Mouse (Mus musculus) midbrain, postnatal 0 days (tissue): ENCODE results near the gene Khdc4. TPM values are rescaled to one million over a fixed set of nuclear protein-coding genes. Genes with fewer than 3 reads are reported as not detected.
"Not testable (repeated sequence)": the region's sequence is repeated elsewhere in the genome, so short reads cannot be mapped to it uniquely, and the experiment has no call there.

ENCODE experiments used
- ATAC-seq: fragments of 200-750 bp; cut with Nextera tagmentation; 2 replicates; pipeline ENCODE4 v1.8.0; 2017; ENCODE audit warnings: moderate number of reproducible peaks, mild to moderate bottlenecking, moderate TSS enrichment, moderate library complexity; ENCODE audit not compliant: low FRiP score
- DNase-seq: peaks from one replicate; pipeline ENCODE4 v3.0.0-alpha.2; 2015; ENCODE audit warnings: low spot score
- H3K27ac ChIP-seq: fragments of 300-500 bp; sonication (generic); 2 replicates; pipeline ENCODE4 v1.5.1; 2014; ENCODE audit warnings: low read depth, mild to moderate bottlenecking, low read length, mixed read lengths
- H3K27me3 ChIP-seq: fragments of 300-500 bp; sonication (generic); 2 replicates; pipeline ENCODE4 v1.6.1; 2014; ENCODE audit warnings: low read length, control low read depth, mixed read lengths; ENCODE audit not compliant: insufficient read depth
- H3K36me3 ChIP-seq: fragments of 300-500 bp; sonication (generic); 2 replicates; pipeline ENCODE4 v1.6.1; 2014; ENCODE audit warnings: low read length, control low read depth, mixed read lengths; ENCODE audit not compliant: insufficient read depth
- H3K4me1 ChIP-seq: fragments of 300-500 bp; sonication (generic); 2 replicates; pipeline ENCODE4 v1.6.1; 2014; ENCODE audit warnings: mild to moderate bottlenecking, control low read depth, antibody characterized with exemption, low read length, mixed read lengths; ENCODE audit not compliant: insufficient read depth
- H3K4me2 ChIP-seq: fragments of 300-500 bp; sonication (generic); 2 replicates; pipeline ENCODE4 v1.6.1; 2014; ENCODE audit warnings: low read depth, mild to moderate bottlenecking, low read length, mixed read lengths; ENCODE audit not compliant: poor library complexity, severe bottlenecking
- H3K4me3 ChIP-seq: fragments of 300-500 bp; sonication (generic); 2 replicates; pipeline ENCODE4 v1.5.1; 2014; ENCODE audit warnings: low read depth, mild to moderate bottlenecking, low read length, moderate library complexity
- H3K9ac ChIP-seq: fragments of 300-500 bp; sonication (generic); replicated peaks from 2 replicates; pipeline ENCODE4 v1.6.1; 2014; ENCODE audit warnings: mild to moderate bottlenecking, low read length, moderate library complexity, mixed read lengths; ENCODE audit not compliant: poor library complexity, severe bottlenecking
- H3K9me3 ChIP-seq: fragments of 300-500 bp; sonication (generic); 2 replicates; pipeline ENCODE4 v1.6.1; 2016; ENCODE audit warnings: low read length, control low read depth
- CTCF ChIP-seq: IDR thresholded peaks from 2 replicates; pipeline ENCODE4 v1.5.1; 2016; ENCODE audit warnings: antibody characterized with exemption, mild to moderate bottlenecking
- WGBS: fragments of 180-500 bp; shearing (Covaris S2); extraction: QIAGEN DNeasy Blood & Tissue Kit; methylation state at CpG from one replicate; pipeline ENCODE4 v1.1.7; 2014; 5-methylcytosine and 5-hydroxymethylcytosine counted together
- polyA plus RNA-seq: library from polyadenylated mRNA; unstranded; fragments of >200 nt; fragmentation: Nextera tagmentation; extraction: Ambion mirVana; gene quantifications from 2 replicates; pipeline ENCODE4 v1.2.1, GENCODE M21; 2015
- total RNA-seq: library from RNA; depleted of rRNA; stranded (reverse); fragments of >200 nt; gene quantifications from 2 replicates; pipeline ENCODE4 v1.2.3, GENCODE M21; 2014

The Khdc4 gene
- total and polyA plus RNA-seq, 2 experiments from 2014 or later, result 70.5 to 71.8 TPM

GRCm38 (mm10) chr3:88714725-88715124 lies 29.1 kb downstream of the Khdc4 start:
- Histone ChIP-seq H3K4me1 (peaks cover 13% of the 10 kb centered on the region), H3K9ac (no peak overlapping the region), H3K27me3 (no peaks in the 10 kb centered on the region), H3K4me2 (no peak overlapping the region), H3K36me3 (peaks cover 32% of the 10 kb centered on the region), H3K9me3 (no peaks in the 10 kb centered on the region), H3K4me3 (no peak overlapping the region), H3K27ac (no peak overlapping the region)
- no peak for TF ChIP-seq CTCF
- DNase-seq (no peak), ATAC-seq (no peak)
- WGBS, result 93% methylated on average over 2 of the region's 2 CpGs

- WGBS, result 90% methylated on average over 5 of the region's 5 CpGs
These were observed 30.1 kb downstream of the Khdc4 start for GRCm38 (mm10) chr3:88715716-88716115.

GRCm38 (mm10) chr3:88716399-88717197 lies 31.0 kb downstream of the Khdc4 start, which contains the start of gene Rit1:
Rit1 (plus strand) TSS chr3:88716838.
- Histone ChIP-seq H3K4me1 (peaks cover 13% of the 10 kb centered on the region), H3K27ac (peak within 1 kb of the TSS; percentile 59; the same call in 1 of the 2 replicates), H3K36me3 (peaks cover 26% of the 10 kb centered on the region; the same call in 1 of the 2 replicates), H3K9me3 (no peaks in the 10 kb centered on the region), H3K4me2 (peak within 1 kb of the TSS; percentile 79), H3K27me3 (no peaks in the 10 kb centered on the region), H3K4me3 (peak within 1 kb of the TSS; percentile 73), H3K9ac (peak within 1 kb of the TSS; percentile 72)
- DNase-seq (peak; percentile 89), ATAC-seq (peak; percentile 96)
- no peak for TF ChIP-seq CTCF
- 4% methylated on average over 27 of the region's 27 CpGs for WGBS

More at GRCm38 (mm10) chr3:88715716-88716115, 30.1 kb downstream of the Khdc4 start:
- not testable (repeated sequence) for DNase-seq, H3K27ac ChIP-seq, H3K4me2 ChIP-seq, H3K9ac ChIP-seq, ATAC-seq, H3K27me3 ChIP-seq, H3K4me3 ChIP-seq, H3K9me3 ChIP-seq
- Histone ChIP-seq H3K4me1 (peaks cover 13% of the 10 kb centered on the region), H3K36me3 (peaks cover 28% of the 10 kb centered on the region; the same call in 1 of the 2 replicates)

- 0 out of 2 replicates have a peak, but pooled peaks have one; percentile 52 for ATAC-seq
- Histone ChIP-seq H3K36me3 (peaks cover 20% of the 10 kb centered on the region; the same call in 1 of the 2 replicates), H3K9me3 (no peaks in the 10 kb centered on the region), H3K27ac (peak overlapping the region; percentile 59; the same call in 1 of the 2 replicates), H3K4me2 (peak overlapping the region; percentile 79), H3K9ac (peak overlapping the region; percentile 72), H3K27me3 (no peaks in the 10 kb centered on the region), H3K4me3 (peak overlapping the region; percentile 73), H3K4me1 (peaks cover 13% of the 10 kb centered on the region)
- peak; percentile 52 for DNase-seq
- TF ChIP-seq CTCF, result no peak
- WGBS, result 5% methylated on average over 9 of the region's 9 CpGs
These were observed 31.7 kb downstream of the Khdc4 start for GRCm38 (mm10) chr3:88717198-88717798.

GRCm38 (mm10) chr3:88717831-88718230 lies 32.2 kb downstream of the Khdc4 start:
- peak overlapping the region; percentile 73 for H3K4me3 ChIP-seq
- H3K36me3 ChIP-seq, result peaks cover 16% of the 10 kb centered on the region; the same call in 1 of the 2 replicates
- H3K4me1 ChIP-seq, result peaks cover 13% of the 10 kb centered on the region
- H3K4me2 ChIP-seq, result peak overlapping the region; percentile 79
- no peaks in the 10 kb centered on the region for H3K27me3 ChIP-seq
- no peak for ATAC-seq
- no peaks in the 10 kb centered on the region for H3K9me3 ChIP-seq
- WGBS, result 70% methylated on average over 1 of the region's 1 CpGs
- no peak for DNase-seq
- H3K9ac ChIP-seq, result no peak overlapping the region
- TF ChIP-seq CTCF, result no peak
- H3K27ac ChIP-seq, result no peak overlapping the region

GRCm38 (mm10) chr3:88719098-88719497 lies 33.5 kb downstream of the Khdc4 start:
- peak; percentile 7; the same call in 1 of the 2 replicates for TF ChIP-seq CTCF
- Histone ChIP-seq H3K36me3 (peaks cover 11% of the 10 kb centered on the region), H3K4me3 (no peak overlapping the region), H3K4me2 (no peak overlapping the region), H3K9me3 (no peaks in the 10 kb centered on the region), H3K4me1 (peaks cover 13% of the 10 kb centered on the region), H3K27ac (no peak overlapping the region), H3K27me3 (no peaks in the 10 kb centered on the region), H3K9ac (no peak overlapping the region)
- DNase-seq (peak; percentile 55), ATAC-seq (no peak)
- 66% methylated on average over 2 of the region's 2 CpGs for WGBS
